Mouse (Mus musculus): ENCODE data around the gene Adgrg5. TPM values are rescaled to one million over a fixed set of nuclear protein-coding genes. Genes with fewer than 3 reads are reported as not detected.
A peak's percentile ranks its signal among the peaks of the same experiment; 100 is the strongest.

Gene Adgrg5
- polyA plus RNA-seq, 1 experiment from 2014 or later, result 0.23 TPM

GRCm38 (mm10) chr8:94914701-94915101 lies 8.8 kb upstream of the Adgrg5 start:
- H3K9ac ChIP-seq, result no peak overlapping the region
- no peaks in the 10 kb centered on the region for H3K9me3 ChIP-seq (ENCODE audit: control insufficient read depth, low read length)
- no peak overlapping the region for H3K27ac ChIP-seq
- H3K4me1 ChIP-seq (replicated peaks; ENCODE audit: control insufficient read depth, insufficient read depth, low read length), result peaks cover 16% of the 10 kb centered on the region
- peaks cover 47% of the 10 kb centered on the region for H3K27me3 ChIP-seq (ENCODE audit: control insufficient read depth, insufficient read depth, low read length)
- WGBS, result 67% methylated on average over 3 of the region's 3 CpGs
- H3K36me3 ChIP-seq (replicated peaks; ENCODE audit: control insufficient read depth, insufficient read depth), result no peaks in the 10 kb centered on the region
- no peak overlapping the region for H3K4me3 ChIP-seq (replicated peaks; ENCODE audit: low read length)
- DNase-seq (ENCODE audit: low spot score) (peak; percentile 52), ATAC-seq (ENCODE audit: low FRiP score) (no peak)
- H3K4me2 ChIP-seq (replicated peaks), result no peak overlapping the region

GRCm38 (mm10) chr8:94916311-94916959 lies 7.1 kb upstream of the Adgrg5 start:
- ATAC-seq (ENCODE audit: low FRiP score), result no peak
- Histone ChIP-seq H3K4me1 (replicated peaks; ENCODE audit: control insufficient read depth, insufficient read depth, low read length) (peaks cover 16% of the 10 kb centered on the region), H3K9ac (0 out of 2 replicates have a peak overlapping the region, but pooled peaks have one; percentile 30), H3K27me3 (ENCODE audit: control insufficient read depth, insufficient read depth, low read length) (peaks cover 47% of the 10 kb centered on the region), H3K36me3 (replicated peaks; ENCODE audit: control insufficient read depth, insufficient read depth) (no peaks in the 10 kb centered on the region), H3K27ac (no peak overlapping the region), H3K4me3 (replicated peaks; ENCODE audit: low read length) (peak overlapping the region; percentile 51; the same call in 1 of the 2 replicates), H3K4me2 (replicated peaks) (peak overlapping the region; percentile 75), H3K9me3 (ENCODE audit: control insufficient read depth, low read length) (no peaks in the 10 kb centered on the region)
- no peak for DNase-seq (ENCODE audit: low spot score)
- 56% methylated on average over 9 of the region's 9 CpGs for WGBS

- ATAC-seq (ENCODE audit: low FRiP score) (peak; percentile 4; the same call in 1 of the 2 replicates), DNase-seq (ENCODE audit: low spot score) (peak; percentile 32)
- Histone ChIP-seq H3K4me1 (replicated peaks; ENCODE audit: control insufficient read depth, insufficient read depth, low read length) (peaks cover 16% of the 10 kb centered on the region), H3K27me3 (ENCODE audit: control insufficient read depth, insufficient read depth, low read length) (peaks cover 47% of the 10 kb centered on the region), H3K4me2 (replicated peaks) (peak overlapping the region; percentile 75), H3K9ac (peak overlapping the region; percentile 30; the same call in 1 of the 2 replicates), H3K9me3 (ENCODE audit: control insufficient read depth, low read length) (no peaks in the 10 kb centered on the region), H3K27ac (no peak overlapping the region), H3K4me3 (replicated peaks; ENCODE audit: low read length) (peak overlapping the region; percentile 51), H3K36me3 (replicated peaks; ENCODE audit: control insufficient read depth, insufficient read depth) (no peaks in the 10 kb centered on the region)
- WGBS, result 8% methylated on average over 10 of the region's 10 CpGs
Measured at GRCm38 (mm10) chr8:94916960-94917324, 6.6 kb upstream of the Adgrg5 start.

- peaks cover 46% of the 10 kb centered on the region for H3K27me3 ChIP-seq (ENCODE audit: control insufficient read depth, insufficient read depth, low read length)
- ATAC-seq (ENCODE audit: low FRiP score) (peak; percentile 89), DNase-seq (ENCODE audit: low spot score) (peak; percentile 83)
- under 1% methylated on average over 26 of the region's 27 CpGs for WGBS
- H3K4me2 ChIP-seq (replicated peaks), result peak overlapping the region; percentile 75
- peak overlapping the region; percentile 59 for H3K9ac ChIP-seq
- H3K9me3 ChIP-seq (ENCODE audit: control insufficient read depth, low read length), result no peaks in the 10 kb centered on the region
- H3K4me3 ChIP-seq (replicated peaks; ENCODE audit: low read length), result peak overlapping the region; percentile 51
- no peak overlapping the region for H3K27ac ChIP-seq
- H3K36me3 ChIP-seq (replicated peaks; ENCODE audit: control insufficient read depth, insufficient read depth), result no peaks in the 10 kb centered on the region
- H3K4me1 ChIP-seq (replicated peaks; ENCODE audit: control insufficient read depth, insufficient read depth, low read length), result peaks cover 16% of the 10 kb centered on the region
Measured at GRCm38 (mm10) chr8:94917352-94917751, 6.1 kb upstream of the Adgrg5 start.

GRCm38 (mm10) chr8:94917851-94918495 lies 5.5 kb upstream of the Adgrg5 start, which contains the start of gene Ccdc102a:
Gene Ccdc102a, minus strand, starts transcription at chr8:94918098.
- Histone ChIP-seq H3K27me3 (ENCODE audit: control insufficient read depth, insufficient read depth, low read length) (peaks cover 40% of the 10 kb centered on the region), H3K9me3 (ENCODE audit: control insufficient read depth, low read length) (no peaks in the 10 kb centered on the region), H3K4me2 (replicated peaks) (peak within 1 kb of the TSS; percentile 75), H3K36me3 (replicated peaks; ENCODE audit: control insufficient read depth, insufficient read depth) (no peaks in the 10 kb centered on the region), H3K27ac (no peak within 1 kb of the TSS), H3K9ac (peak within 1 kb of the TSS; percentile 59), H3K4me1 (replicated peaks; ENCODE audit: control insufficient read depth, insufficient read depth, low read length) (peaks cover 16% of the 10 kb centered on the region), H3K4me3 (replicated peaks; ENCODE audit: low read length) (peak within 1 kb of the TSS; percentile 51)
- DNase-seq (ENCODE audit: low spot score), result no peak
- 4% methylated on average over 39 of the region's 51 CpGs for WGBS
- ATAC-seq (ENCODE audit: low FRiP score), result peak; percentile 23; the same call in 1 of the 2 replicates

GRCm38 (mm10) chr8:94919256-94919655 lies 4.2 kb upstream of the Adgrg5 start:
- ATAC-seq (ENCODE audit: low FRiP score), result no peak
- H3K9me3 ChIP-seq (ENCODE audit: control insufficient read depth, low read length), result no peaks in the 10 kb centered on the region

GRCm38 (mm10) chr8:94922176-94922575 lies 1.3 kb upstream of the Adgrg5 start:
- Histone ChIP-seq H3K27ac (no peak overlapping the region), H3K4me2 (replicated peaks) (no peak overlapping the region), H3K4me1 (replicated peaks; ENCODE audit: control insufficient read depth, insufficient read depth, low read length) (peaks cover 10% of the 10 kb centered on the region), H3K9ac (no peak overlapping the region), H3K9me3 (ENCODE audit: control insufficient read depth, low read length) (no peaks in the 10 kb centered on the region), H3K4me3 (replicated peaks; ENCODE audit: low read length) (no peak overlapping the region), H3K36me3 (replicated peaks; ENCODE audit: control insufficient read depth, insufficient read depth) (no peaks in the 10 kb centered on the region), H3K27me3 (ENCODE audit: control insufficient read depth, insufficient read depth, low read length) (peaks cover 17% of the 10 kb centered on the region)
- WGBS, result 76% methylated on average over 6 of the region's 6 CpGs
- no peak for DNase-seq (ENCODE audit: low spot score)
- no peak for ATAC-seq (ENCODE audit: low FRiP score)

More at GRCm38 (mm10) chr8:94919256-94919655, 4.2 kb upstream of the Adgrg5 start:
- Histone ChIP-seq H3K27me3 (ENCODE audit: control insufficient read depth, insufficient read depth, low read length) (peaks cover 29% of the 10 kb centered on the region), H3K4me2 (replicated peaks) (no peak overlapping the region), H3K4me3 (replicated peaks; ENCODE audit: low read length) (no peak overlapping the region), H3K4me1 (replicated peaks; ENCODE audit: control insufficient read depth, insufficient read depth, low read length) (peaks cover 16% of the 10 kb centered on the region), H3K27ac (no peak overlapping the region), H3K9ac (no peak overlapping the region), H3K36me3 (replicated peaks; ENCODE audit: control insufficient read depth, insufficient read depth) (no peaks in the 10 kb centered on the region)
- no peak for DNase-seq (ENCODE audit: low spot score)

GRCm38 (mm10) chr8:94922602-94923001 lies 892 bp upstream of the Adgrg5 start:
- Histone ChIP-seq H3K27me3 (ENCODE audit: control insufficient read depth, insufficient read depth, low read length) (peaks cover 13% of the 10 kb centered on the region), H3K36me3 (replicated peaks; ENCODE audit: control insufficient read depth, insufficient read depth) (no peaks in the 10 kb centered on the region), H3K4me3 (replicated peaks; ENCODE audit: low read length) (no peak overlapping the region), H3K4me2 (replicated peaks) (no peak overlapping the region), H3K4me1 (replicated peaks; ENCODE audit: control insufficient read depth, insufficient read depth, low read length) (peaks cover 8% of the 10 kb centered on the region), H3K9ac (no peak overlapping the region), H3K9me3 (ENCODE audit: control insufficient read depth, low read length) (no peaks in the 10 kb centered on the region), H3K27ac (no peak overlapping the region)
- WGBS, result 28% methylated on average over 8 of the region's 8 CpGs
- no peak for ATAC-seq (ENCODE audit: low FRiP score)
- DNase-seq (ENCODE audit: low spot score), result no peak

GRCm38 (mm10) chr8:94928227-94928626 lies 4.7 kb downstream of the Adgrg5 start:
- H3K4me2 ChIP-seq (replicated peaks), result no peak overlapping the region
- DNase-seq (ENCODE audit: low spot score), result no peak
- no peaks in the 10 kb centered on the region for H3K36me3 ChIP-seq (replicated peaks; ENCODE audit: control insufficient read depth, insufficient read depth)
- H3K27ac ChIP-seq, result no peak overlapping the region
- no peaks in the 10 kb centered on the region for H3K9me3 ChIP-seq (ENCODE audit: control insufficient read depth, low read length)
- H3K4me1 ChIP-seq (replicated peaks; ENCODE audit: control insufficient read depth, insufficient read depth, low read length), result no peaks in the 10 kb centered on the region
- ATAC-seq (ENCODE audit: low FRiP score), result no peak
- no peak overlapping the region for H3K9ac ChIP-seq
- H3K27me3 ChIP-seq (ENCODE audit: control insufficient read depth, insufficient read depth, low read length), result no peaks in the 10 kb centered on the region
- H3K4me3 ChIP-seq (replicated peaks; ENCODE audit: low read length), result no peak overlapping the region
- WGBS, result 90% methylated on average over 3 of the region's 3 CpGs
